Mouse (Mus musculus): ENCODE measurements at regions not wholly inside any gene's neighbourhood (a gene's known extent, or its start where the extent isn't known, plus 50 kb on each side); places are given as distances from the start of the nearest gene placed in this dataset.

- ATAC-seq (ENCODE audit: insufficient number of reproducible peaks, low FRiP score, low TSS enrichment) = no peak
These were observed 87.4 kb downstream of the Cstad start for GRCm38 (mm10) chr2:30682146-30682825.

- no peak for ATAC-seq (ENCODE audit: insufficient number of reproducible peaks, low FRiP score, low TSS enrichment)
These were observed 86.8 kb downstream of the Cstad start for GRCm38 (mm10) chr2:30681642-30682041.

- no peak for ATAC-seq (ENCODE audit: insufficient number of reproducible peaks, low FRiP score, low TSS enrichment)
These were observed 84.2 kb downstream of the Cstad start for GRCm38 (mm10) chr2:30679041-30679440.

- ATAC-seq (ENCODE audit: insufficient number of reproducible peaks, low FRiP score, low TSS enrichment) = 0 out of 2 replicates have a peak, but pooled peaks have one; percentile 23
These were observed 82.7 kb downstream of the Cstad start for GRCm38 (mm10) chr2:30677498-30677897.

GRCm38 (mm10) chr2:30676833-30677459 lies 82.1 kb downstream of the Cstad start:
- peak; percentile 40; the same call in 1 of the 2 replicates for ATAC-seq (ENCODE audit: insufficient number of reproducible peaks, low FRiP score, low TSS enrichment)

GRCm38 (mm10) chr2:30676450-30676832 lies 81.6 kb downstream of the Cstad start:
- no peak for ATAC-seq (ENCODE audit: insufficient number of reproducible peaks, low FRiP score, low TSS enrichment)

- ATAC-seq (ENCODE audit: insufficient number of reproducible peaks, low FRiP score, low TSS enrichment) = no peak
These were observed 81.0 kb downstream of the Cstad start for GRCm38 (mm10) chr2:30675839-30676238.

GRCm38 (mm10) chr2:30670836-30671586 lies 76.2 kb downstream of the Cstad start:
- ATAC-seq (ENCODE audit: insufficient number of reproducible peaks, low FRiP score, low TSS enrichment) = no peak

GRCm38 (mm10) chr2:30667468-30667867 lies 72.6 kb downstream of the Cstad start:
- ATAC-seq (ENCODE audit: insufficient number of reproducible peaks, low FRiP score, low TSS enrichment) = no peak

GRCm38 (mm10) chr2:30661147-30661546 lies 66.3 kb downstream of the Cstad start:
- no peak for ATAC-seq (ENCODE audit: insufficient number of reproducible peaks, low FRiP score, low TSS enrichment)

GRCm38 (mm10) chr2:30660613-30660991 lies 65.8 kb downstream of the Cstad start:
- ATAC-seq (ENCODE audit: insufficient number of reproducible peaks, low FRiP score, low TSS enrichment) = no peak

GRCm38 (mm10) chr2:30659836-30660612 lies 65.2 kb downstream of the Cstad start:
- no peak for ATAC-seq (ENCODE audit: insufficient number of reproducible peaks, low FRiP score, low TSS enrichment)

GRCm38 (mm10) chr2:30658844-30659555 lies 64.2 kb downstream of the Cstad start:
- ATAC-seq (ENCODE audit: insufficient number of reproducible peaks, low FRiP score, low TSS enrichment) = peak; percentile 78

Measured in cerebellum, adult (tissue).